Mouse (Mus musculus): Measurements from ENCODE around the gene Gm10295.

Gm10295 gene

DNA sequence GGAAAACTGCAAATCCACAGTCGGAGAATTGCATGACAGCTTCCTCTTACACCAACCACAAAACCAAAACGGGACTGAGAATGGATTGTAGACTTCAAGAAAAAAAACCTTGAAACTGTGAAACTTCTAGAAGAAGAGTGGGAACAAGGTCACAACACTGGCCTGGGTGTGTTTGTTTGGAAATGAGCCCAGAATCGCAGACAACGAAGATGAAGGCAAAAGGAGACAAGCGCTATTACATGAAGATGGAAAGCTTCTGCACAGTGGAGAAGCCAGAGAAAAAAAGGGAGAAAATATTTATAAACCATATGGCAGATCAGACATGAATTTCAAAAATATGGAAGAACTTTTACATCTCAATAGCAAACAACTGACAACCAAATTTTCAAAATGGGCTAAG lies 4.3 kb upstream of the Gm10295 start:
- DNase-seq (ENCODE audit: low read depth, low spot score) = no peak

DNA sequence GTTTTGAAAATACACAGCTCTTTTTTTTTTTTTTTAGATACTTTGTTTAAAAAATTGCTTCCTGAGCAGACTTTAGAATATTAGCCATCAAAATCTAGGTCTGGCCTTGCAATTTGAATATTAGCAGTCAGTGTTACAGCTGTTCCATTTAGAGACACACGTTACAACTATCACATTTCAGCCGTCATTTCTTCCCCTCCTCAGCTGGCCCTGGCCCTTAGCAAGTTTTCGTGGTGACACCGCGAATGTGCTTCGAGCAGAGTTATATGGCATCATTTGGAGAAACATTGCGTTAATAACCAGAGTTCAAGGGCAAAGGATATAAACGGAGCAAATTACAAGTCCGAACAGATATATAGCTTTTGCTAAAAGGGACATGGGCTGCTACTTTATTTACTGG lies 2.4 kb downstream of the Gm10295 start:
- no peak for DNase-seq (ENCODE audit: low read depth, low spot score)

DNA sequence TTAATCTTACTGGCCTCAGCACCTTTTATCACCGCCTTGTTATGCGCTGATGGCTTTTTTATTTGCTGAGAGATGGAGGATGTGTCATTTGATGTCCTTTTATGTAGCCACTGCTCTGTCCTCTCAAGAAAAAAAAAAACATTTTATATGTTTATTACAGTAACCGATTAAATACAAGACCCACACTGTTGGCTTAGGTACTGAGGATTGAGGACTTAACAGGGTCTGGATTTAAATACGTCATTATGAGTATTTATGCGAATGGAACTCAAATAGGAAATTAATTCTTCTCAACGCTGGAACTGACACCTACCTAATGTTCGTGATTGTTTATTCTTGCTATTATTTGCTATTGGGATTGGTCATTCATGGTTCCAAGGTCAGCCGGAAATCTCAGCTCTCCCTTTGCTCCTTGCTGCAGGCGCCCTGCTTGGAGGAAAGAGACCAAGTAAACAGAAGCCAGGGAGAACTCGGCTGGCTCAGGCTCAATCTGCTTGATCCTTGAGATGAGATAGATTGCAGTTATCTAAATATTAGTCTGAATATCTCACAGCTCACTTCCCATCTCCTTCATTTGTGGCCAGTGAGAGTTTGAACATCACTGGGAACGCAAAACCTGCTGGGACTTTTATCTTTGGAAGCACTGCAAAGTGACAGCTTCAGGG lies 26.2 kb downstream of the Gm10295 start:
- DNase-seq (ENCODE audit: low read depth, low spot score) = no peak

DNA sequence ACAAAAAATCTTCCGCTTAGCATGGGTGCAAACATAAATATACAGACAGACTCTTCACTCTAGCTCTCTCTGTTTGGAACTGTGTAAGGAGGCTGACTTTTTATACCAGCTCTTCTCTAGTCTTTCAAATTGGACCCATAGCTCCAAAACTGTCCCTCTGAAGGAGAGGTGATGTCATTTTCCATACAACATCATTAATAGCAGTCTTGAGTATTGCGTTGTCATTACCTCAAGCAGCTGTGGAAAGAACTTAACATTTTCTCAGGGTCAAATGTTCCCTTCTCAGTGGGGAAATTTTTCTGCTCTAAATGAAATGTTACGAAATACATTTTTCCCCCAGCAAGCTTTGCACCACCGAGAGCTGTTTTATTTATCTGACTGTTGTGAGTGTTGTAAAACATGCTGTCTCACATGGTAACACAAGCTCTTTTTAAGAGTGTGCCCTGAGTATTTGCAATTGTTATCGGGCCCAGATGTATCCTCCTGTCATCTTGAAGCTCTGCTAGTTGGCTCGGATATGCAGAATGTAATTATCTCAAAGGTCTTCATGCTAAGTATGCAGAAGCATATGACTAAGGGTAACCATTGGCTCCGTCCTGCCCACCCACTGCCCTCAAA lies 38.0 kb downstream of the Gm10295 start:
- DNase-seq (ENCODE audit: low read depth, low spot score) = no peak

DNA sequence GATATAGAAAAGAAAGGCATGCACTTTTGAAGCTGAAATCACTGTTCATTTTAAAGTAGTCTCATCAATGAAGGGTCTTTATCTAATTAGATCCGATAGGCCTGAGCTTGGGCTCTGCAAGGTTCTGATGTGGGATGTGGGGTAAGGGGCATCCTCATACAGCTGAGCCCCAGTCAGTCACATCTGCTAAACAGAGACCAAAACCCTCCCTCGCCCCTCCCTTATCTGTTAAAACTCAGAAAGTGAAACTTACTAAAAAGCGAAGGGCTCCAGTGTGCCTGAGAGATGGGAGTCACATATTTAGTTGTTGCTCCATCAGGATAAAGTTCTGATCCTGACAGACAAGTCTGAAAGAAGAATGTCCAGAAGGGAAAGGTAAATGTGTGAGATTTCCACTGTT lies 38.9 kb downstream of the Gm10295 start:
- no peak for DNase-seq (ENCODE audit: low read depth, low spot score)

DNA sequence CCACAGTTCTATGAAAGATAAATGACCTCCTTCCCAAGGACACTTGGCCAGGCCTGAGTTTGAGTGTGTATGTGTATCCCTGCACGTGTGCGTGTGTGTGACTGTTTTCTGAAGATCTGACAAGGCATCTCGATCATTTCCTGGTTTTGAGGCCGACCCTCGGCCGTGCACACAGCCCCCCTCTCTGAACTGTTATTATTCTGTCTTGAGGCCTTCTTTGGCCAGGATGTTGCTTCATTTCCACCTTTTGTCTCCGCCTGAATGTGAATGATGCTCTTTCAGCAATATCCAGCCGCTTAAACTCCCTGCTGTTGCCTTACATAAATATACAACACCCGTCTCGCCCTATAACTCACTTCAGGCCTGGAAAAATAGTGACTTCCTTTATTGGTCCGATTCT lies 39.9 kb downstream of the Gm10295 start:
- DNase-seq (ENCODE audit: low read depth, low spot score) = no peak

DNA sequence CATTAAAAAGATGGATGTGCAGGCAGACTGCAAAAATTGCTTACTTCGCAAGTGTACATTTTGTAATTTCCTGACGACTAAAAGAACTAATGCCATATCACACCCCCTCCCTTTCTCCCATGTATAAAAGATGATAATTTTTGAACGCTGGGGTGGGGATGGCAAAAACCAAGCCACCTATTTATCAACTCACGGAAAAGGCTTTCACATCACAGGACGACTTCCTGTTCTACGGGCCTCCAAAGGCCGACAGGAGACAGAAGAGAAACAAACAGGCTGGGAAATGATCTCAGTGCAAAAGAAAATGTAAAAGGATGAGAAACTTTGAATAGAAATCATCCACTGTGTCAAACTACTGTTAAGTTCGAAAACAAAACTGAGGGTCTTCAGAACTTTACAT lies 43.2 kb downstream of the Gm10295 start:
- DNase-seq (ENCODE audit: low read depth, low spot score) = no peak

DNA sequence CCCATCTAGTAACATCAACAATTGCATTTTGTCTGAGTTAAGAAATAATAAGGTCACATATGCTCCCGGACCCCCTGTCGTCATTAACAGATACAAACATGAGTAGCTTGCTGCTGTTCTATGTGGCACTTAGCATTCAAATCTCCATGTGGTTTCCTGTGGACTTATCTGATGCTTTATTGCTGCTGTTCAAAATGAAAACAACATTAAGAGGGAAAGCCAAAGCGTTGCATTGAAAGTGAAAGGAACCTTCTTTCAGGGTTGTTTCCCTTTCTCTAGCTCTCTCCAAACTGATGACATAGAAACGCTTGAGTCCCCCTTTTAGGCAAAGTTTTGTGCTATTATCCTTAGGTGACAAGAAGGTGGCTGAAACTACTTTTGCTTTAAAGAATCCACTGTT lies 48.6 kb downstream of the Gm10295 start:
- DNase-seq (ENCODE audit: low read depth, low spot score) = no peak
